Mouse (Mus musculus) fat pad, adult 2 months (tissue): ENCODE results near the gene Slc6a6.

Experiments
- DNase-seq: peaks from one replicate; pipeline ENCODE4 v3.0.0-alpha.2; 2011; ENCODE audit warnings: low read depth, low spot score; ENCODE audit errors: extremely low read depth

Slc6a6 gene

GRCm38 (mm10) chr6:91719865-91720533 lies 36.1 kb downstream of the Slc6a6 start:
- no peak for DNase-seq

GRCm38 (mm10) chr6:91720588-91721214 lies 36.8 kb downstream of the Slc6a6 start:
- DNase-seq: no peak

GRCm38 (mm10) chr6:91721215-91721701 lies 37.4 kb downstream of the Slc6a6 start:
- DNase-seq: no peak

- DNase-seq: no peak
These were observed 43.5 kb downstream of the Slc6a6 start for GRCm38 (mm10) chr6:91727361-91727760.

- DNase-seq: no peak
These were observed 45.2 kb downstream of the Slc6a6 start for GRCm38 (mm10) chr6:91728939-91729619.

- no peak for DNase-seq
These were observed 45.8 kb downstream of the Slc6a6 start for GRCm38 (mm10) chr6:91729677-91730127.

GRCm38 (mm10) chr6:91732138-91732537 lies 48.3 kb downstream of the Slc6a6 start:
- no peak for DNase-seq

GRCm38 (mm10) chr6:91736471-91736870 lies 52.6 kb downstream of the Slc6a6 start:
- peak; percentile 37 for DNase-seq

GRCm38 (mm10) chr6:91737451-91737850 lies 53.6 kb downstream of the Slc6a6 start:
- no peak for DNase-seq

GRCm38 (mm10) chr6:91738058-91738457 lies 54.2 kb downstream of the Slc6a6 start:
- DNase-seq: no peak

- DNase-seq: no peak
These were observed 57.2 kb downstream of the Slc6a6 start for GRCm38 (mm10) chr6:91741046-91741445.

GRCm38 (mm10) chr6:91742466-91742865 lies 58.6 kb downstream of the Slc6a6 start:
- DNase-seq: no peak

GRCm38 (mm10) chr6:91742995-91743394 lies 59.1 kb downstream of the Slc6a6 start:
- DNase-seq: no peak

- DNase-seq: no peak
These were observed 60.0 kb downstream of the Slc6a6 start for GRCm38 (mm10) chr6:91743886-91744285.

GRCm38 (mm10) chr6:91745246-91745645 lies 61.4 kb downstream of the Slc6a6 start:
- no peak for DNase-seq

- DNase-seq: no peak
These were observed 62.2 kb downstream of the Slc6a6 start for GRCm38 (mm10) chr6:91745947-91746582.

GRCm38 (mm10) chr6:91746776-91747175 lies 62.9 kb downstream of the Slc6a6 start:
- DNase-seq: no peak

GRCm38 (mm10) chr6:91750976-91751375 lies 67.1 kb downstream of the Slc6a6 start:
- no peak for DNase-seq

GRCm38 (mm10) chr6:91752884-91753283 lies 69.0 kb downstream of the Slc6a6 start:
- no peak for DNase-seq

GRCm38 (mm10) chr6:91754098-91754497 lies 70.2 kb downstream of the Slc6a6 start:
- no peak for DNase-seq

GRCm38 (mm10) chr6:91754845-91755244 lies 71.0 kb downstream of the Slc6a6 start:
- no peak for DNase-seq
